Mouse (Mus musculus) erythroid progenitor cell, adult 5-6 weeks (primary cell): ENCODE measurements around the gene Ifit1bl2. TPM values are rescaled to one million over a fixed set of nuclear protein-coding genes. Genes with fewer than 3 reads are reported as not detected.
"Not testable (repeated sequence)": the region's sequence is repeated elsewhere in the genome, so short reads cannot be mapped to it uniquely, and the experiment has no call there.

Experiments
- ATAC-seq: replicated peaks from 2 replicates; pipeline ENCODE4 v1.8.0; 2016; ENCODE audit warnings: moderate number of reproducible peaks, mild to moderate bottlenecking, moderate TSS enrichment, inconsistent platforms; ENCODE audit not compliant: poor library complexity, low FRiP score, severe bottlenecking
- total RNA-seq, 2 experiments: library from RNA; stranded (forward) in 1 of 2; stranded (reverse) in 1 of 2; fragments of 150-400 nt in 1 of 2; fragments of 186-747, 209-891 nt in 1 of 2; gene quantifications; 2 replicates each; pipeline versions ENCODE4 v1.2.3 to v1.2.4; 2015 to 2017; ENCODE audit warnings: low replicate concordance in 2 of 2

The Ifit1bl2 gene
- total RNA-seq, 2 experiments from 2014 or later = 2.1 TPM; not detected in 1

DNA sequence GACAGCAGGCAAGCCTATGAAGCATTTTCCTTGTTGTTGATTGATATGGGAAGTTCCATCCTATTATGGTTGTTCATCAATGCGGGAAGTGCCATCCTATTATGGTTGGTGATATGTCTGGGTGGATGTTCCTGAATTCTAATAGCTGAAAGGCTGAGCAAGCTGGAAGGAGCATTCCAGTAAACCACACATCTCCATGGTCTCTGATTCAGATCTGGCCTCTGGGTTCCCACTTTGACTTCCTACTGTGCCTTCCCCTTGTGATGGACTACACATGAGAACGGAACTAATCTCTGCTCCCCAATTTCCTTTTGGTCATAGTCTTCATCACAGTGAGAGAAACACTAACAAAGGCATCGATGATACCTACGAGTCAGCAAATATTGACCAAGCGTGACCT lies 19.7 kb downstream of the Ifit1bl2 start:
- ATAC-seq = no peak

DNA sequence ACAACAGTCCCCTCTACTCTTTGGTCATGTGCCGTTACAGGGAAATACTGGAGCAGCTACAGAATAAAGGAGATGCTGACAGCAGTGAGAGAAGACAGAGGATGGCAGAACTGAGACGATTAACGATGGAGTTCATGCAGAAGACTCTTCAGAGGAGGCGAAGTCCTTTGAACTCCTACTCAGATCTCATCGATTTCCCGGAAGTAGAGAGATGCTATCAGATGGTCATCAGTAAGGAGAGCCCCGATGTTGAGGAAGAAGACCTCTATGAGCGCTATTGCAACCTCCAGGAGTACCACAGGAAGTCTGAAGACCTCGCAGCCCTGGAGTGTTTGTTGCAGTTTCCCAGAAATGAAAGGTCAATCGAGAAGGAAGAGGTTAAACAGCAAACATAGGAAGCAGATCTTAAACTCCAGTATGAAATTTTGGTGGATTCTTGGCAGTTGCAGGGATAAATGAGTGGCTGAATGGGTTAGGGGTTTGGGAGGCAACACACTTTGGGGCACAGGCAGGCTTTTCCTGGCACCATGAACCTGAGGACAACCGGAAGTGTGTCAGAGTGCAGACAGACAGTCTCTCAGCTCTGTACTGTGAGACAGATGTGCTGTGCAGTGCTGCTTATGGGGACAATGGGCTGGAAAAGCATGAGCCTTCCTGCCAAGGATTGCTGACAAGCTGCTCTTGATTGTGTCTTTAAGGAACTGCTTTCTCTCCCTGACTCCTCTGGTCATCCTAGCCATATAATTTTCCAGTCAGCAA lies 28.1 kb downstream of the Ifit1bl2 start:
- ATAC-seq = not testable (repeated sequence)

DNA sequence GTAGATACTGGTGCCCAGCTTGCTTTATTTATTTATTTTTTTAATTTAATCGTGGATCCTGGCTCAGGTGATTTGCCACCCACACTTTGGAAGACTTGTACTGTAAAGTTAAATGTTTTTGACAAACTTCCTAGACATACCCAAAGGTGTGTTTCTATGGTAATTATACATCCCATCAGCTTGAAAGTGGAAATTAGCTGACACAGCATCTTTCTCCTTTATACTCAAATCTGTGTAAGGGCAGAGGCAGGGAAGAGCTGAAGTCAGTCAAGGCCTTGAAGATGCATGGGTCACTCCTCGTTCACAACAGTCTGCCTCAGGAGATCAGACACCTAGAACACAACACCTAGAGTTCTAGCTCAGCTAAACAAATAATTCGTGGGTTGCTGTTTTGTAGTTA lies 30.4 kb downstream of the Ifit1bl2 start:
- not testable (repeated sequence) for ATAC-seq

DNA sequence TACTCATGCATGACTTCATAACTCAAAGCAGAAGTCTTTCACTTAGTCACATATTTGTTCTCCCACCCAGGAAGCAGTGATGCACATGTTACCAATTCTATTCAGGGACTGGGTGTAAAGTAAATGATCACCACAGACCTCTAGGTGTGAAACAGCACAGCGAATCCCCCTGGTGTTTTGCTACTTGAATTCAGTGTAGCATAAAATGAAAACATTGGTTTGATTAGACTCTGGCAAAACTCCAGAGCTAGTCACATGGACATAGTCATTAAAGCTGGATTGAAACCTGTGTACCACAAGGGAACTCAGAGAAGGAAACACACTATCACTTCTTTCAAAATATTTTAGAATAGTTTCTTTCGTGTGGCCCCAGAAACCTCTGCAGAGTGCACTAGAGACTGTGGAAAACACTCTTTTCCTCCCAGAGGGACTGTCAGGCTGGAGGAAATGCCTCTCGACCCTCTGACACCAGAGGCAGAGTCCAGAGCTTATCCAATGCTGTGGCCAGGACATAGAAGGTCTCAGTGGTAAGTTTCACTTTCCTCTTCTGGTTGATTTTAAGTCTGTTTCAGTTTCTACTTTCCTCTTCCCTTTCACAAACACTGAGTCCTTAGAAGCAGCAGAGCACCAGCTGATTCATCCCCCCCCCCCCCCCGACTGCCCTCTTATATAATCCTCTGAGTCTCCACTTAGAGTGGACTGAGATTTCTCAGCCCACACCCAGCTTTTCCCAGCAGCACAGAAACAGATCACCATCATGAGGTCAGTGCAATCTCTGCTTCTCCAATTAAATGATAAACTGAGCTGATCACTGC lies 33.1 kb downstream of the Ifit1bl2 start, which contains the start of gene Ifit3b:
Gene Ifit3b, plus strand, starts transcription at position 734 of the 815 bp plus-strand sequence.
- not testable (repeated sequence) for ATAC-seq

DNA sequence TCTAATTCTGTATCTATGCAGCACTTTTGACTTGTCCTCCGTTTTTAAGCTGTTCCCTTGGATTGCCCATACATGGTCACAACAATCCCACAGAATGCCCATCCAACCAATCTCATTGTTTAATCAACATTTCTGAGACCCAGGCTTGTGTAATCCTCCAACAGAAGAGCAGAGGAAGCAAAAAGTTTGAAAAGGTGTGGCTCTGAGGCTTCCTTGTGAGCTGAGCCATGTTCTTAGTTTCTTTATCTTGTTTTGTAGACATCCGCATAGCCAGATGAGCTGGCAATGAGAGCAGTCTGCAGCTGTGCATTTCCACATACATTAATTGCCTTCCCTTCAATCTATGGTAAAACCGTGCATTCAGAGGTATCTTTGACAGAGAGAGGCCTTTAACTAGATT lies 35.1 kb downstream of the Ifit1bl2 start:
- no peak for ATAC-seq

DNA sequence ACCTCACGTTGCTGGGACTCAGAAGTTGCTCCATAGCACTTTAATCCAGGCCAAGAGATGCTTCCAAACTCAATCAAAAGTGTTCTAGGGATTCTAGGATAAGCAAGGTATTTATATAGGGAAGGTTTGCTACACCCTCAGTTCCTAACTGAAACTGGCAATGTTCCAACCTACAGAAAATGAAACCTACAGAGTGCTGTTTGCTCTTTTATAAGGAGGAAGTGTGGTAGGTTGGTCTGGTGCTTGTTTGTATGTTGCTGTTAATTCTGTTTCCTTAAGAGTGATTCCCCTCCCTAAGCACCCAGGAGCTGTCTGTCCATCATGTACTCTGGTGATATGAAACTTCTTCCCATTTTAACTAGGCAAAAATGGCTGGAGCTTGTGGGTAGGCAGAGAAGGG lies 38.7 kb downstream of the Ifit1bl2 start, which contains the start of gene Ifit1bl1:
Gene Ifit1bl1, minus strand, starts transcription at position 69 of the 400 bp plus-strand sequence.
- not testable (repeated sequence) for ATAC-seq

DNA sequence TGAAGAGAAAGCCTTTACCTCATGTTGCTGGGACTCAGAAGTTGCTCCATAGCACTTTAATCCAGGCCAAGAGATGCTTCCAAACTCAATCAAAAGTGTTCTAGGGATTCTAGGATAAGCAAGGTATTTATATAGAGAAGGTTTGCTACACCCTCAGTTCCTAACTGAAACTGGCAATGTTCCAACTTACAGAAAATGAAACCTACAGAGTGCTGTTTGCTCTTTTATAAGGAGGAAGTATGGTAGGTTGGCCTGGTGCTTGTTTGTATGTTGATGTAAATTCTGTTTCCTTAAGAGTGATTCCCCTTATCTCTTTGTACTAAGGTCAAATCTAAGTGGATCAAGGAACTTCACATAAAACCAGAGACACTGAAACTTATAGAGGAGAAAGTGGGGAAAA lies 41.3 kb downstream of the Ifit1bl2 start:
- ATAC-seq = not testable (repeated sequence)

DNA sequence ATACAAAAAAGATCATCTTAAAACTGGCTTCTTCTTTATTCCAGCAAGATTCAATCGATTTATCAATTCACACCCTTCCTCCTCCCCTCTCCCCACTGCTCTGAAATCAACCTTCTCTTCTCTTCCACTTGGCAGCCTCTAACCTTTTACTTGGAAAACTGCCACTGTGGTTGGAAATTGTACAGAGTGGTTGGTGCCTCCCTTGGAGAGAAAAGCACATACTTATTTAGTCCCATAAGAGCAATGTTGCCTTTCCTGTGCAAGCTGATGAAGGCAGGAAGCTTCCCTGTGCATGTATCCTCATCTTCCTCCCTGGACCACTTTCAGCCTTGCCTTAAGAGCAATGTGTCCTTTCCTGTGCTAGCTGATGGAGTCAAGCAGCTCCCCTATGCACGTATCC lies 42.2 kb downstream of the Ifit1bl2 start:
- ATAC-seq = no peak

DNA sequence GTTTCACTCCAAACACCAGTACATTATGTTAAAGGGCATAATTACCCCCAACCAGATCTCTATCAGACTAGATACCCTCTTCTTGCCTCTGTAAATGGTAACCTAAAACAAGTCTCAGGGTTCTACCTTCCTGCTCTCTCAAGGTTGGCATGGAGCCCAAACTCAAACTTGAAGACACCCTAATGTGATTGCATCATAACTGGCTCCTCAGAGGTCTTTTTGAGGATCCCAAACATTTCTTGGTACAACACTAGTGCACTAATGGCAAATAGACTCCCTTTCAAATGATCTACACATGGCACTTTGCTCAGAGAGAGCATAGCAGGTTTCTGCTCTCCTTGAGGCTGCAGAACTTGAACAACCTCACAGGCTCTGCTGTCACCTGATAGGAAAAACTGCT lies 43.7 kb downstream of the Ifit1bl2 start:
- no peak for ATAC-seq

DNA sequence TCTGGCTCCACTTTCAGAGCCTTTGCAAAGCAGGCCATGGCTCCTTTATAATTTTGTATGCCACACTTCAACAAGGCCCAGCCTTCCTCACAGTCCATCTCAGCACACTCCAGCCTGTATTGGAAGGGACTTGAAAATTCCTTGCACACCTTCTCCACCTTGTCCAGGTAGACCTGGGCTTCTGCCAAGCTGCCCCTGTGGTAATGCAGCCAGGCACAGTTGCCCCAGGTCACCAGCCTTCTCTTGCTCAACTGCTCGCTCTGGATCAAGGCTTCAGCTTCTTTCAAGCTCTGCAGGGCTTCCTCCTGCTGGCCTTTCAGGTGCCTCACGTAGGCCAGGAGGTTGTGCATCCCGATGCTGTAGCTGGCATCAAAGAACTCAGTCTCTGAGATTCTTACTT lies 46.0 kb downstream of the Ifit1bl2 start:
- not testable (repeated sequence) for ATAC-seq

DNA sequence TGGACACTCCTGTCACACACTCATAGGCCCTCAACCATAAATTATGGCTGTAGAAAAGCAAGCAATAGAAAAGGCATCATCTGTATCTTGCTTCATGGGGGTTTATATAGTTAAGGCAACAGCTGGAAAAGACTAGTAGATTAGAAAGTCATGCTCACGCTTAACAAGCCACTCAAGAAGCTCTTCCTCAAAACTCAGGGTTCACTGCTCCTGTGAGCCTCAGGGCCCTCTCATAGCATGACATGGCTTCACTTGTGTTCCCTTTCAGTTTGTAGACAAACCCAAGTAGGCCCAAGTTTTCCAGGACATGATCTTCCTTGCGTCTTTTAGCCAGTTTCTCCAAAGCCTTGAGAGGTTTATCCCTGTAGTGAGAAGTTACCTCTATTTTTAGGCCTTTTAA lies 47.1 kb downstream of the Ifit1bl2 start:
- no peak for ATAC-seq

DNA sequence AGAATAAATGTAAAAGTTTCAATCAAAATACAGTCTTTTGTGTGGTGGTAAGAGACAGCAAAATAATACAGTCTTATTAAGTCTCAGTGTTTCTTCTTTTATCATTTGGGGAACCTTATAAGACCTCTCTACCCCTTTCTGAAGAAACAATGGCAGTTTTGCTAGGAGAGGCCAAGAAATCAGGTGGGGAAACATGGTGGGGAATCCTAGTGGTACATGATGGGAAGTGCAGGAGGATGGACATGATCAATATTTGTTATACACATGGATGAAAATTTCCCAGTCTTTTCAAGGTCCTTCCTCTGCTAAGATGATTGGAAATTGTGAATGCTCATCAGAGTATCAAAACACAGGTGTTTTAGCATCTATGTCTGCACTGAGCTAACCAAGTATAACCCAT lies 51.6 kb downstream of the Ifit1bl2 start:
- no peak for ATAC-seq

DNA sequence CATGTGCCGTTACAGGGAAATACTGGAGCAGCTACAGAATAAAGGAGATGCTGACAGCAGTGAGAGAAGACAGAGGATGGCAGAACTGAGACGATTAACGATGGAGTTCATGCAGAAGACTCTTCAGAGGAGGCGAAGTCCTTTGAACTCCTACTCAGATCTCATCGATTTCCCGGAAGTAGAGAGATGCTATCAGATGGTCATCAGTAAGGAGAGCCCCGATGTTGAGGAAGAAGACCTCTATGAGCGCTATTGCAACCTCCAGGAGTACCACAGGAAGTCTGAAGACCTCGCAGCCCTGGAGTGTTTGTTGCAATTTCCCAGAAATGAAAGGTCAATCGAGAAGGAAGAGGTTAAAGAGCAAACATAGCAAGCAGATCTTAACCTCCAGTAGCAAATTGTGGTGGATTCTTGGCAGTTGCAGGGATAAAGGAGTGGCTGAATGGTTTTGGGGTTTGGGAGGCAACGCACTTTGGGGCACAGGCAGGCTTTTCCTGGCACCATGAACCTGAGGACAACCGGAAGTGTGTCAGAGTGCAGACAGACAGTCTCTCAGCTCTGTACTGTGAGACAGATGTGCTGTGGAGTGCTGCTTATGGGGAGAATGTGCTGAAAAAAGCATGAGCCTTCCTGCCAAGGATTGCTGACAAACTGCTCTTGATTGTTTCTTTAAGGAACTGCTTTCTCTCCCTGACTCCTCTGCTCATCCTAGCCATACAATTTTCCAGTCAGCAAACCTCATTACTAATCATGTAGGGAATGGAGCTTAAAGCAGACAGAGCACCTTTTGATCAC lies 52.4 kb downstream of the Ifit1bl2 start:
- not testable (repeated sequence) for ATAC-seq

DNA sequence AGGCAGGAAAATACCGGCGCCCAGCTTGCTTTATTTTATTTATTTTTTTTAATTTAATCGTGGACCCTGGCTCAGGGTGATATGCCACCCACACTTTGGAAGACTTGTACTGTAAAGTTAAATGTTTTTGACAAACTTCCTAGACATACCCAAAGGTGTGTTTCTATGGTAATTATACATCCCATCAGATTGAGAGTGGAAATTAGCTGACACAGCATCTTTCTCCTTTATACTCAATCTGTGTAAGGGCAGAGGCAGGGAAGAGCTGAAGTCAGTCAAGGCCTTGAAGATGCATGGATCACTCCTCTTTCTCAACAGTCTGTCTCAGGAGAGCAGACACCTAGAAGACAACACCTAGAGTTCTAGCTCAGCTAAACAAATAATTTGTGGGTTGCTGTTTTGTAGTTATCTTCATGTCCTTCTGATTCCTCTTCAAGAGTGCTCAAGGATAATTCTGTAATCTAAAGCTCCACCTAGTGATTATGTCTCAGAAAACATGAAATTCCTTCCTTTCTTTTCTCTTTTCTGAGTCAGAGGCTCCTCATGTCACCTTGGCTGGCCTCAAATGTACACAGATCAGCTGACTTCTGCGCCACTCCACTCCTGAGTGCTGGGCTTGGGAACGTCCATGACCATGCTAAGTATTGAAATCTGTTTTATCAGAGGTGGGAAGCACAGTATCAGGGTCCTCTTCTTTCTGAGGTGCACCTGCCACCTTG lies 54.6 kb downstream of the Ifit1bl2 start:
- not testable (repeated sequence) for ATAC-seq

DNA sequence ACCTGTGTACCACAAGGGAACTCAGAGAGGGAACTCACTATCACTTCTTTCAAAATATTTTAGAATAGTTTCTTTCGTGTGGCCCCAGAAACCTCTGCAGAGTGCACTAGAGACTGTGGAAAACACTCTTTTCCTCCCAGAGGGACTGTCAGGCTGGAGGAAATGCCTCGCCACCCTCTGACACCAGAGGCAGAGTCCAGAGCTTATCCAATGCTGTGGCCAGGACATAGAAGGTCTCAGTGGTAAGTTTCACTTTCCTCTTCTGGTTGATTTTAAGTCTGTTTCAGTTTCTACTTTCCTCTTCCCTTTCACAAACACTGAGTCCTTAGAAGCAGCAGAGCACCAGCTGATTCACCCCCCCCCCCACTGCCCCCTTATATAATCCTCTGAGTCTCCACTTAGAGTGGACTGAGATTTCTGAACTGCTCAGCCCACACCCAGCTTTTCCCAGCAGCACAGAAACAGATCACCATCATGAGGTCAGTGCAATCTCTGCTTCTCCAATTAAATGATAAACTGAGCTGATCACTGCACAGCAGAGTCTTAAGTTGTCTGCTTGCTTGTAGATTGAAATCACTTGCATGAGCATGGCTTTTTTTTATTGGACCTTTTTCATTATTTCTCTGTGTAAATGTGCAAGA lies 57.3 kb downstream of the Ifit1bl2 start, which contains the start of gene Ifit3:
Gene Ifit3, plus strand, starts transcription at position 406 of the 641 bp plus-strand sequence.
- not testable (repeated sequence) for ATAC-seq

DNA sequence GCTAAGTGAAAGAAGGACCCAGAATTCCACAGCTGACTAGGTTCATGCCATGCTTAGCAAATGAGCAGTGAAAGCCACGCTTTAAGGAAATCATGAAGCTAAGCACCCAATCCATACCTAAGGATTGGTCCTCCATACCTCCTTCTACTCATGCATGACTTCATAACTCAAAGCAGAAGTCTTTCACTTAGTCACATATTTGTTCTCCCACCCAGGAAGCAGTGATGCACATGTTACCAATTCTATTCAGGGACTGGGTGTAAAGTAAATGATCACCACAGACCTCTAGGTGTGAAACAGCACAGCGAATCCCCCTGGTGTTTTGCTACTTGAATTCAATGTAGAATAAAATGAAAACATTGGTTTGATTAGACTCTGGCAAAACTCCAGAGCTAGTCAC lies 57.8 kb downstream of the Ifit1bl2 start:
- not testable (repeated sequence) for ATAC-seq

DNA sequence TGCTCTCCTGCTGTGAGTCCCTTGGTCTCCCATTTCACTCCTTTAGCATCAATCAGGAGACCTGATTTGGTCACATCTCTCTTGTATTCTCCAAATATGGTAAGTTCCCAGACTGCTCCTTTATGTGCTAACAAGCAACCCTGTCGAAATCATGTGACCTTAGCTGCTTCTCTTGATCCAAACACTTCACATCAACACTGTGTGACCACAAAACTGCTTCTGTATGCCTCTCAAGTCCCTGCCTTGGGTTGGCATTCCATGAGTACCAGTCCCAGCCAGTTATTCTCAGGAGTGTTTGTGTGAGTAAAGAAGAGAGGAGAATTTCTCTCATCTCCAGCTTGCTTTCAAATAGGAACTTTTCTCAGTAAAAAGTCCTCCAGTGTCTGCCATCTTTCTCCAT lies 63.4 kb downstream of the Ifit1bl2 start:
- no peak for ATAC-seq

DNA sequence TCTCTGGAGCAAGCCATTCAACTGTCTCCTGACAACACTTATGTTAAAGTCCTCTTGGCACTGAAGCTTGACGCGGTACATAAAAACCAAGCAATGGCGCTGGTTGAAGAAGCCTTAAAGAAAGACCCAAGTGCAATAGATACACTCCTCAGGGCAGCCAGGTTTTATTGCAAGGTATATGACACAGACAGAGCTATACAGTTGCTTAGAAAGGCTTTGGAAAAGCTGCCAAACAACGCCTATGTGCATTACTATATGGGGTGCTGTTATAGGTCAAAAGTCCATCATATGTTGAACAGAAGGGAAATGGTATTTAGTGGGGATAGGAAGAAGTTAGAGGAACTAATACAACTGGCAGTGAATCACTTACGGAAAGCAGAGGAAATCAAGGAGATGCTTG lies 66.9 kb downstream of the Ifit1bl2 start:
- no peak for ATAC-seq

DNA sequence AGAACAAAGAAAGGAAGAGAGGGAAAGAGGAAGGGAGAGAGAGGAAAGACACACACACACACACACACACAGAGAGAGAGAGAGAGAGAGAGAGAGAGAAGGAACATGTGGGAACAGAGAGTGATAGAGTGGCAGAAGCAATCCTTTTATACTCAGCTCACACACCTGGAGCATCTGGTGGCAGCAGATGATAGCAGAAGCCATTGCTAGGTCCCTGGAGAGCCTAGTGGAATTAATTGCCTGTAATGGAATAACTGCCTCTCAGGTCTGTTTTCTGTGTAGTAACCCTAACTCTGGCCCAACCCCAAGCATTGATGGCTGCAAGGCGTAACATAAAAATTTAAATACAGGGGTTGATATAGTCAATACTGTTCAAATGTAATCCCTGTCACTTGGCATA lies 69.5 kb downstream of the Ifit1bl2 start:
- no peak for ATAC-seq
